Mouse (Mus musculus) stomach, embryonic 14.5 days (tissue): Measurements from ENCODE around the gene Cmtm4. TPM values are rescaled to one million over a fixed set of nuclear protein-coding genes. Genes with fewer than 3 reads are reported as not detected.
"Not testable (repeated sequence)": the region's sequence is repeated elsewhere in the genome, so short reads cannot be mapped to it uniquely, and the experiment has no call there.

Experiments used
- ATAC-seq: fragments of 200-750 bp; cut with Nextera tagmentation; 2 replicates; pipeline ENCODE4 v1.8.0; 2017; ENCODE audit warnings: low read depth, moderate TSS enrichment; ENCODE audit not compliant: insufficient number of reproducible peaks, insufficient read depth, low FRiP score
- H3K27ac ChIP-seq: fragments of 300-500 bp; sonication (generic); 2 replicates; pipeline ENCODE4 v1.5.1; 2014; ENCODE audit warnings: mild to moderate bottlenecking, low read length, moderate library complexity, mixed read lengths
- H3K27me3 ChIP-seq: fragments of 300-500 bp; sonication (generic); 2 replicates; pipeline ENCODE4 v1.6.1; 2014; ENCODE audit warnings: low read length, control low read depth, mixed read lengths; ENCODE audit not compliant: control insufficient read depth, insufficient read depth
- H3K36me3 ChIP-seq: fragments of 300-500 bp; sonication (generic); 2 replicates; pipeline ENCODE4 v1.6.1; 2014; ENCODE audit warnings: mild to moderate bottlenecking, control low read depth, low read length, moderate library complexity, mixed read lengths; ENCODE audit not compliant: control insufficient read depth, insufficient read depth
- H3K4me1 ChIP-seq: fragments of 300-500 bp; sonication (generic); 2 replicates; pipeline ENCODE4 v1.6.1; 2014; ENCODE audit warnings: low read length, control low read depth, mixed read lengths; ENCODE audit not compliant: control insufficient read depth, insufficient read depth
- H3K4me2 ChIP-seq: fragments of 300-500 bp; sonication (generic); replicated peaks from 2 replicates; pipeline ENCODE4 v1.6.1; 2014; ENCODE audit warnings: low read depth, low read length, control low read depth
- H3K4me3 ChIP-seq: fragments of 300-500 bp; sonication (generic); 2 replicates; pipeline ENCODE4 v1.5.1; 2014; ENCODE audit warnings: low read depth, low read length, control low read depth
- H3K9ac ChIP-seq: fragments of 300-500 bp; sonication (generic); replicated peaks from 2 replicates; pipeline ENCODE4 v1.6.1; 2014; ENCODE audit warnings: low read depth, mild to moderate bottlenecking, control low read depth, low read length, moderate library complexity, mixed read lengths
- H3K9me3 ChIP-seq: fragments of 300-500 bp; sonication (generic); 2 replicates; pipeline ENCODE4 v1.6.1; 2016; ENCODE audit warnings: low read depth, low read length, control low read depth; ENCODE audit not compliant: control insufficient read depth
- WGBS: fragments of 180-500 bp; shearing (Covaris S2); extraction: QIAGEN DNeasy Blood & Tissue Kit; methylation state at CpG from one replicate; pipeline ENCODE4 v1.1.7; 2014; 5-methylcytosine and 5-hydroxymethylcytosine counted together
- polyA plus RNA-seq: library from polyadenylated mRNA; unstranded; fragments of >200 nt; fragmentation: Nextera tagmentation; extraction: Ambion mirVana; gene quantifications from 2 replicates; pipeline ENCODE4 v1.2.1, GENCODE M21; 2014

The Cmtm4 gene
- polyA plus RNA-seq, 1 experiment from 2014 or later: 6.4 TPM

GRCm38 (mm10) chr8:104337890-104338289 is 57.7 kb downstream of the Cmtm4 start:
- Histone ChIP-seq H3K27me3 (no peaks in the 10 kb centered on the region), H3K4me1 (0 out of 2 replicates have a peak, but pooled peaks cover 6% of the 10 kb centered on the region), H3K27ac (no peak overlapping the region), H3K9me3 (no peaks in the 10 kb centered on the region), H3K36me3 (no peaks in the 10 kb centered on the region), H3K9ac (no peak overlapping the region), H3K4me3 (no peak overlapping the region), H3K4me2 (no peak overlapping the region)
- no peak for ATAC-seq
- WGBS: 47% methylated on average over 3 of the region's 3 CpGs

- Histone ChIP-seq H3K9me3 (no peaks in the 10 kb centered on the region), H3K27me3 (no peaks in the 10 kb centered on the region), H3K4me3 (no peak overlapping the region), H3K9ac (no peak overlapping the region), H3K4me1 (0 out of 2 replicates have a peak, but pooled peaks cover 5% of the 10 kb centered on the region), H3K4me2 (no peak overlapping the region), H3K27ac (no peak overlapping the region), H3K36me3 (no peaks in the 10 kb centered on the region)
- 89% methylated on average over 1 of the region's 1 CpGs for WGBS
- ATAC-seq: no peak
These were observed 58.8 kb downstream of the Cmtm4 start for GRCm38 (mm10) chr8:104336806-104337205.

- H3K27me3 ChIP-seq: no peaks in the 10 kb centered on the region
- ATAC-seq: no peak
- WGBS: 82% methylated on average over 1 of the region's 1 CpGs
- no peaks in the 10 kb centered on the region for H3K36me3 ChIP-seq
- H3K4me3 ChIP-seq: no peak overlapping the region
- H3K9ac ChIP-seq: no peak overlapping the region
- H3K27ac ChIP-seq: no peak overlapping the region
- no peaks in the 10 kb centered on the region for H3K4me1 ChIP-seq
- H3K9me3 ChIP-seq: no peaks in the 10 kb centered on the region
- H3K4me2 ChIP-seq: no peak overlapping the region
These were observed 61.4 kb downstream of the Cmtm4 start for GRCm38 (mm10) chr8:104334196-104334595.

GRCm38 (mm10) chr8:104333786-104334185 is 61.8 kb downstream of the Cmtm4 start:
- H3K27me3 ChIP-seq: no peaks in the 10 kb centered on the region
- H3K4me2 ChIP-seq: no peak overlapping the region
- H3K9me3 ChIP-seq: no peaks in the 10 kb centered on the region
- WGBS: 60% methylated on average over 5 of the region's 5 CpGs
- no peaks in the 10 kb centered on the region for H3K4me1 ChIP-seq
- H3K9ac ChIP-seq: no peak overlapping the region
- no peak overlapping the region for H3K4me3 ChIP-seq
- no peak for ATAC-seq
- no peak overlapping the region for H3K27ac ChIP-seq
- no peaks in the 10 kb centered on the region for H3K36me3 ChIP-seq

- no peaks in the 10 kb centered on the region for H3K9me3 ChIP-seq
- H3K27ac ChIP-seq: no peak overlapping the region
- no peaks in the 10 kb centered on the region for H3K4me1 ChIP-seq
- ATAC-seq: no peak
- no peak overlapping the region for H3K9ac ChIP-seq
- H3K27me3 ChIP-seq: no peaks in the 10 kb centered on the region
- H3K4me2 ChIP-seq: no peak overlapping the region
- WGBS: 72% methylated on average over 5 of the region's 5 CpGs
- H3K4me3 ChIP-seq: no peak overlapping the region
- no peaks in the 10 kb centered on the region for H3K36me3 ChIP-seq
These were observed 62.7 kb downstream of the Cmtm4 start for GRCm38 (mm10) chr8:104332665-104333631.

GRCm38 (mm10) chr8:104321930-104322329 is 73.7 kb downstream of the Cmtm4 start, which contains the start of gene Cmtm2b:
Cmtm2b (plus strand) TSS chr8:104322230.
- not testable (repeated sequence) for H3K9me3 ChIP-seq, H3K36me3 ChIP-seq, H3K4me1 ChIP-seq, H3K4me3 ChIP-seq, ATAC-seq, H3K4me2 ChIP-seq, H3K9ac ChIP-seq, H3K27me3 ChIP-seq, H3K27ac ChIP-seq
- WGBS: 88% methylated on average over 12 of the region's 12 CpGs

- H3K27ac ChIP-seq, H3K9ac ChIP-seq, ATAC-seq, H3K27me3 ChIP-seq, H3K4me3 ChIP-seq, H3K4me2 ChIP-seq, H3K4me1 ChIP-seq, H3K9me3 ChIP-seq, H3K36me3 ChIP-seq: not testable (repeated sequence)
- 85% methylated on average over 9 of the region's 11 CpGs for WGBS
These were observed 74.3 kb downstream of the Cmtm4 start, which contains the start of gene Gm11020 for GRCm38 (mm10) chr8:104321267-104321666. Gm11020 (plus strand) TSS chr8:104321567.

- H3K4me2 ChIP-seq: no peak overlapping the region
- no peak for ATAC-seq
- no peak overlapping the region for H3K9ac ChIP-seq
- no peaks in the 10 kb centered on the region for H3K9me3 ChIP-seq
- H3K27me3 ChIP-seq: no peaks in the 10 kb centered on the region
- no peaks in the 10 kb centered on the region for H3K36me3 ChIP-seq
- H3K27ac ChIP-seq: no peak overlapping the region
- 69% methylated on average over 4 of the region's 4 CpGs for WGBS
- no peak overlapping the region for H3K4me3 ChIP-seq
- no peaks in the 10 kb centered on the region for H3K4me1 ChIP-seq
These were observed 82.3 kb downstream of the Cmtm4 start for GRCm38 (mm10) chr8:104313311-104313710.
